Mouse (Mus musculus) erythroblast, embryonic 14.5 days (primary cell): ENCODE measurements around the gene Igsf8.

Source experiments
- GATA1 ChIP-seq: IDR thresholded peaks from 2 replicates; pipeline ENCODE4 v1.6.1; 2012; ENCODE audit warnings: low read length, inconsistent platforms, mixed read lengths
- TAL1 ChIP-seq: IDR thresholded peaks from 3 replicates; pipeline ENCODE4 v1.6.1; 2012; ENCODE audit warnings: low read length, inconsistent platforms, mixed read lengths

DNA sequence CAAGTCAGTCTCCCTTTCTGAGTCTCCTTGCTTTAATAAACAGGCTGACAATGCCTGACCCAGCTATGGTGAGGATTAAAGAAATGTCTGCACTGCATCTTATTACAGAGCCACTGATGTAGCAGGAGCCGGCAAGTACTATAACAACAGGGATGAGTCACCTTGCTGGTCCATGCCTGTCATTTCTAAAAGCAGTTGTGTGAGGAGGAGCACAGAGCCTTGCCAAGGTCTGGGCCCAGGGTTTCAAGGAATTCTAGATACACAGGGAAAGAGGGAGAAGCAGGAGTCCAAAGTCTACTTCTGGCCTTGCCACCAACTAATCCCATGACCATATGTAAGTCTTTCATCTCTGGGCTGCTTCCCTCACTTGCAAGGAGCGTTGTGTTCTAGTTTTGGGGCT is 31.4 kb downstream of the Igsf8 start:
- TF ChIP-seq TAL1 (no peak), GATA1 (no peak)
